Mouse (Mus musculus) kidney, adult 2 months (tissue): ENCODE results near the gene Pik3c2b. TPM values are rescaled to one million over a fixed set of nuclear protein-coding genes. Genes with fewer than 3 reads are reported as not detected.

Experiments used
- DNase-seq: peaks from one replicate; pipeline ENCODE4 v3.0.0; 2021
- H3K27ac ChIP-seq: fragments of 200-500 bp; 2 replicates; pipeline ENCODE4 v1.5.1; 2012; ENCODE audit warnings: low read depth, low read length, control low read depth, inconsistent platforms; ENCODE audit not compliant: insufficient read depth
- H3K27me3 ChIP-seq: fragments of 200-500 bp; replicated peaks from 2 replicates; pipeline ENCODE4 v1.6.1; 2012; ENCODE audit warnings: mild to moderate bottlenecking, moderate library complexity, low read length, inconsistent platforms; ENCODE audit not compliant: control insufficient read depth, insufficient read depth
- H3K36me3 ChIP-seq: fragments of 200-500 bp; 2 replicates; pipeline ENCODE4 v1.6.1; 2012; ENCODE audit warnings: mild to moderate bottlenecking, moderate library complexity, low read length, inconsistent platforms; ENCODE audit not compliant: control insufficient read depth, insufficient read depth
- H3K4me1 ChIP-seq: fragments of 200-500 bp; 2 replicates; pipeline ENCODE4 v1.6.1; 2011; ENCODE audit warnings: low read length; ENCODE audit not compliant: control insufficient read depth, insufficient read depth
- H3K4me3 ChIP-seq: fragments of 200-500 bp; 2 replicates; pipeline ENCODE4 v1.5.1; 2011; ENCODE audit warnings: mild to moderate bottlenecking, low read depth, low read length, control low read depth; ENCODE audit not compliant: insufficient read depth
- CTCF ChIP-seq: fragments of 200-500 bp; conservative IDR thresholded peaks from 2 replicates; pipeline ENCODE4 v1.5.1; 2011; ENCODE audit warnings: low read depth, mild to moderate bottlenecking, control low read depth, low read length, moderate library complexity, mixed read lengths; ENCODE audit not compliant: insufficient read depth, insufficient read length
- POLR2A ChIP-seq: fragments of 200-500 bp; IDR thresholded peaks from one replicate; pipeline ENCODE4 v1.6.1; 2011; ENCODE audit warnings: low read depth, low read length, control low read depth
- WGBS: fragments of 180-500 bp; shearing (Covaris S2); methylation state at CpG from one replicate; pipeline ENCODE4 v1.1.7; 2018; 5-methylcytosine and 5-hydroxymethylcytosine counted together
- polyA plus RNA-seq: library from polyadenylated mRNA; depleted of rRNA; stranded (reverse); fragments of >200 nt; gene quantifications from 2 replicates; pipeline ENCODE4 v1.2.3, GENCODE M21; 2012

The Pik3c2b gene
- polyA plus RNA-seq, 1 experiment: 3.6 TPM

DNA sequence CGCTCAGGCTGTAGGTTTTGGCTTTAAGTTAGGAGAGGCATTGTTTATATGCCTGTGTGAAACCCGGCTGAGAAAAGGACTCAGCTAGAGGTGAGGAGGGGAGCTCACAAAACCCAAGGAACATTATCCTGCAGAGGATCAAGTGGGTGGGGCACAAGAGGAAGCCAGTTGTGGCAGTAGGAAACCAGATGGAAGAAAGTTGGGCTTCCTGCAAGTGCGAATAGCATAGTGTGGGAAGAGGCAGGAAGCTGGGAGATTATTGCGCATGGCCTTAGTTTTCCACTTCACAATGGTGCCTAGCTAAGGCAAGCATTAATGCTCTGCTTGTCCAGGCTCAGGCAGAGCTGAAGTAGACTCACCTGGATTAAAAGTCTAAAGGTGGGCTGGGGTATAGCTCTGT, 15.2 kb downstream of the Pik3c2b start:
- TF ChIP-seq CTCF: no peak
- TF ChIP-seq POLR2A: no peak
- 44% methylated on average over 4 of the region's 4 CpGs for WGBS
- H3K36me3 ChIP-seq: no peaks in the 10 kb centered on the region

GRCm38 (mm10) chr1:133063164-133063563, 17.7 kb downstream of the Pik3c2b start:
- Histone ChIP-seq H3K4me1 (no peaks in the 10 kb centered on the region), H3K27me3 (no peaks in the 10 kb centered on the region), H3K4me3 (no peak overlapping the region), H3K27ac (no peak overlapping the region), H3K36me3 (no peaks in the 10 kb centered on the region)
- 90% methylated on average over 6 of the region's 6 CpGs for WGBS
- TF ChIP-seq CTCF: no peak
- TF ChIP-seq POLR2A: no peak
- no peak for DNase-seq

More for the DNA sequence above, 15.2 kb downstream of the Pik3c2b start:
- no peaks in the 10 kb centered on the region for H3K27me3 ChIP-seq
- DNase-seq: peak; percentile 31
- no peak overlapping the region for H3K27ac ChIP-seq
- H3K4me1 ChIP-seq: 0 out of 2 replicates have a peak, but pooled peaks cover 2% of the 10 kb centered on the region
- no peak overlapping the region for H3K4me3 ChIP-seq

- H3K4me3 ChIP-seq: no peak overlapping the region
- no peak overlapping the region for H3K27ac ChIP-seq
- H3K27me3 ChIP-seq: no peaks in the 10 kb centered on the region
- DNase-seq: peak; percentile 20
- H3K36me3 ChIP-seq: no peaks in the 10 kb centered on the region
- no peak for TF ChIP-seq POLR2A
- TF ChIP-seq CTCF: no peak
- WGBS: 56% methylated on average over 5 of the region's 5 CpGs
- peaks cover 3% of the 10 kb centered on the region; the same call in 1 of the 2 replicates for H3K4me1 ChIP-seq
Measured at GRCm38 (mm10) chr1:133068268-133068667, 22.8 kb downstream of the Pik3c2b start.

GRCm38 (mm10) chr1:133068669-133069274, 23.3 kb downstream of the Pik3c2b start:
- Histone ChIP-seq H3K4me3 (no peak overlapping the region), H3K36me3 (no peaks in the 10 kb centered on the region), H3K27me3 (no peaks in the 10 kb centered on the region), H3K4me1 (peaks cover 3% of the 10 kb centered on the region; the same call in 1 of the 2 replicates), H3K27ac (no peak overlapping the region)
- no peak for DNase-seq
- 72% methylated on average over 15 of the region's 15 CpGs for WGBS
- no peak for TF ChIP-seq CTCF
- no peak for TF ChIP-seq POLR2A

DNA sequence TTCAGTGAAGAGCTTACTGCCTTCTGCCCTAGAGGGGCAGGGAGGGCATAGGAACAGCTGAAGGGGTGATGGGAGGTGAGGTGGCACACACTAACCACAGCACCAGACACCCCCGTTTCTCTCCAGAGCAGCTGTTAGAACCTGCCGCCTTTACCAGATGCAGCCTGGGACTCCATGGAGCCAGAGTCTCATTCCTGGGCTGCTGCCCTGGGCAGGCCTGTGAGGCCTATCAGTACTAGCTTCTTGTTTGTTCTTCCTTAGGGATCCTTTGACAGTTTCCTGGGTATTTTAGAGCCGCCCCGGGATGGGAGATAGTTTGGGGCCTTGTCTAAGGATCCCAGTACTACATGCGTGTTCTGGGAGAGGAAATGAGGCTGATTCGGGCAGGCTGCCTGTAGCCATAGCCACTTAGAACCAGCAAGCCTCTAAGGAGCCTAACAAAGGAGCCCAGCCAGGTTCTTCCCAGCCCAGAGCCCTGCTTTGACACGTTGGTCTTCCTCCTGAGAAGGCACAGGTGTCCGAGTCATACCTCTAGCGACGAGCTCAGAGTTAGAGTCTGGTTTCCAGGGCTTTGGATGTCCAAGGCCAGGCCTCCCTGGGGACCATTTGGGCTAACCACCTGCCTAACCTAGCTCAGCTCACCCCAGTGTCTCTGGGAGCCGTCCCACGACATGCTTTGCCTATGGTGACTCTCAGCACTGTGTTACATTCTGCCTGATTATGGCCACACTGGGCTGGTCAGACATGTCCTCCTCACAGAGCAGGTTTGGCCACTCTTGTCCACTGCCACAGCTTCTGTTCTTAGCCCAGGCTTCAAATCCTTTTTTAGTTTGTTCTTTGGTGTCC, 24.0 kb downstream of the Pik3c2b start:
- DNase-seq: peak; percentile 14
- 73% methylated on average over 12 of the region's 12 CpGs for WGBS
- Histone ChIP-seq H3K36me3 (no peaks in the 10 kb centered on the region), H3K4me3 (no peak overlapping the region), H3K27me3 (no peaks in the 10 kb centered on the region), H3K27ac (0 out of 2 replicates have a peak overlapping the region, but pooled peaks have one; percentile 11), H3K4me1 (peaks cover 3% of the 10 kb centered on the region; the same call in 1 of the 2 replicates)
- TF ChIP-seq POLR2A (no peak), CTCF (no peak)

- Histone ChIP-seq H3K27me3 (no peaks in the 10 kb centered on the region), H3K36me3 (no peaks in the 10 kb centered on the region), H3K27ac (0 out of 2 replicates have a peak overlapping the region, but pooled peaks have one; percentile 11), H3K4me1 (peaks cover 5% of the 10 kb centered on the region; the same call in 1 of the 2 replicates), H3K4me3 (no peak overlapping the region)
- TF ChIP-seq POLR2A (no peak), CTCF (no peak)
- 58% methylated on average over 5 of the region's 5 CpGs for WGBS
- peak; percentile 34 for DNase-seq
Measured at GRCm38 (mm10) chr1:133070157-133070556, 24.7 kb downstream of the Pik3c2b start.

DNA sequence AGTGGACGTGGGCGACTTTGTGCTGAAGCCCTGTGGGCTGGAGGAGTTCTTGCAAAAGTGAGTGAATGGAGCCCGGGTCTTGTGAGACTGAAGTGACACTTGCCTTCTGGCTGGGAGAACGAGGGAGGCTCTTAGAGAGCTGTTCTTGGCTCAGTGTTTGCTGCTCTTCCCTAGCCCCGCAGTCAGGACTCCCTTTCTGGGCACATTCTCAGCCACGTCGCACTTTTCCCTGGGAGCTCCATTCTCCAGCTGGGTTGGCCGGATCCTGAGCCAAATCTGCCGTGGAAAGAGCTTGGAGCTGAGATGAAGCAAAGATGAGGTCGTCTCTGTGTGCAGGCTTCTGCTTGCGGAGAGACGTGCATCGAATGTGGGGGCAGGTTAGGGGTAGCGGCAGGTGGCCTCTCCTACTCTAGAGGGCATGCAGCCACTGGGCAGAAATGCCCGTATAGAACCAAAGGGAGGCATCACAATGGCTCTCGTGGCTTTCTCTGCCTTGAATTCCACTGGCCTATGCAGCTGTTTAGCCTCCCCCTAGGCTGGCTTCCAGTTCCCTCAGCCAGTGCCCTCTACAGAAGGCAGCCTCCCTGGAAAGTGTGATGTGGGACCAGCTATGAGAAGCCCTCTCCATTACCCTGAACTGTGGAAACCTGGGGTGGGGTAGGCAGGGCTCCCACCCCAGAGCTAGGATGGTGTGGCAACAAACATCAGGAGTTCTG, 26.4 kb downstream of the Pik3c2b start:
- TF ChIP-seq CTCF (no peak), POLR2A (no peak)
- H3K27ac ChIP-seq: 0 out of 2 replicates have a peak overlapping the region, but pooled peaks have one; percentile 19
- H3K36me3 ChIP-seq: no peaks in the 10 kb centered on the region
- no peak overlapping the region for H3K4me3 ChIP-seq
- no peaks in the 10 kb centered on the region for H3K27me3 ChIP-seq
- 77% methylated on average over 16 of the region's 16 CpGs for WGBS
- DNase-seq: no peak
- H3K4me1 ChIP-seq: peaks cover 5% of the 10 kb centered on the region; the same call in 1 of the 2 replicates
